Mouse (Mus musculus): ENCODE measurements at regions not wholly inside any gene's neighbourhood (a gene's known extent, or its start where the extent isn't known, plus 50 kb on each side); places are given as distances from the start of the nearest gene placed in this dataset.

DNA sequence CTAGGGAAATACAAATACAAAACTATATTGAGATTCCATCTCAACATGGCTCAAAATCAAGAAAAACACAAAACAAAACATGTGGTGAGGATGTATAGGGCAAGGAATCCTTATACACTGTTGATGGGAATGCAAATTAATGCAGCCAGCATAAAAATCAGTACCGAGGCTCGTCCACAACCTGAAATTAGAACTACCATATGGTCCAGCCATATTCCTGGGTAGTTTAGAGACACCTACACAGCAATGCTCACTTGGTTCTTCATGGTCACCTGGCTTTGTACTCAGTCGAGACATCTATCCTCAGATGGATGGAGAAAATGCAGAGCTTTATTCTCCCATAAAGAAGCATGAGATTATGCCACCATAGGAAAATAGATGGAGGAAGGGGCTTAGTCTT, 340.0 kb downstream of the Phkb start:
- DNase-seq (ENCODE audit: low spot score) = no peak

DNA sequence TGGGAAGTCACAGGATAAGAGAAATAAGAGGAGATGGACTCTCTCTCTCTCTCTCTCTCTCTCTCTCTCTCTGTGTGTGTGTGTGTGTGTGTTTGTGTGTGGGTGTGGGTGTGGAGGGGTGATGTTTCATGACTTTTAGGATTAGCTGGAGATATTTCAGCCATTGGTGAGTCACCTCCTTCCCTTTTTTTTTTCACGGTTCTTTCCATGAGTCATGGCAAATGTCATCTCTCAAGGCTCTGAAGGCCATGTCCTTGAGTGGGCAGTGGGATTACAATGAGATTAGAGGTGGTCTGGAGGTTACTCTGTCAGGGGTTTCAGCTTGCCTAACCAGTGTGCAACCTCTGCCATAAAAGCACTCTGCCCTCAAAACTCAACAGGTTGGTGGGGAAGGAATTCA, 329.3 kb downstream of the Phkb start:
- DNase-seq (ENCODE audit: low spot score) = no peak

- no peak for DNase-seq (ENCODE audit: low spot score)
Measured at GRCm38 (mm10) chr8:86164818-86165217, 324.1 kb downstream of the Phkb start.

DNA sequence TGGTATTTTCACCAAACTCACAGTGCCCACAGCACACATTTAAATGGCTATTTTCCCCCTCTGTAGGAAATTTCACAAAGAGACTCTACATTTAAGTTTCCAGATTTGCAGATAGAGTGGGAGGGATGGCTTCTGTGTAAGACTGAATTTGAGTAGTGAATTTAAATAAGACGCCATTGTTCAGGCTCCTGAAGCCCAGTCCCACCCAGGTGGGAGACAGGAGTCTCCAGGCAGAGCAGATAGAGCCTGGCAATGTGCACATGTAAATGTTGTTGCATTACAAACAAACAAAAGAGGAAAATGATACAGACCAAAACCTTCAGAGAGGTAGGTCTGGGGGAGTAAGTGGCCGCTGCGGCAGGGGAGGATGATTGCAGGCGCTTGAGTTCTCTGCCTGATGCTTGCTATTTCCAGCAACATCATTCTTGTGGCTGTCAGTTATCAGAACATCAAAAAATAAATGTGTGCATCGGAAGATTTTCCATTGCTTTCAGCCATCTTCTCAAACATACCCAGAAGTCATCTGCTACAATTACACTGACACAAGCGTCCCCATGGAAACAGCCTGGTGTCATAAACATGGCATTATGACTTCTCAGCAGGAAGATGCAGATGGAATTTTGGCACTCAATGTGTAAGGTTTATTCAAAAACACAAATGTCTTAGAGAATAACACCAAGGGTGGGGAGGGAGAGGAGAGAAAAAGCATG, 318.5 kb downstream of the Phkb start:
- no peak for DNase-seq (ENCODE audit: low spot score)

DNA sequence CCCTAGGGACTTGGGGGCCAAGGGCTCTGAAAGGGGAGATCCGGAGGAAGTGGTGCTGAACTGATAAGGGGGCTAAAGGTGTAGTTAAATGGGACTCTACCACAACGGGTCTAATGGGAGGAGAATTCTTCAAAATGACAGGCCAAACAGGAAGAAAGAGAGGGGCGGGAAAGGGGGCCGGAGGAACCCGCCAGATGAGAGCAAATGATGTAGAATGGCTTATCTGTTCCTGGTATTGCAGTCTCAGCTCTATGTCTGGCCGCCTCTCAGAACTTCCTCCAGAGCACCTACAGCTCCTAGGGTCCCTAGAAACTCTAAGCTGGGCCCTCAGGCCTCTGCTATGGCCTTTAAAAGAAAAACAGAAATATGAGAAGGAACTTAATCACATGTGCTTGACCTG, 306.8 kb downstream of the Phkb start:
- DNase-seq (ENCODE audit: low spot score) = no peak

- DNase-seq (ENCODE audit: low spot score) = no peak
Measured at GRCm38 (mm10) chr8:86125244-86125643, 284.5 kb downstream of the Phkb start.

DNA sequence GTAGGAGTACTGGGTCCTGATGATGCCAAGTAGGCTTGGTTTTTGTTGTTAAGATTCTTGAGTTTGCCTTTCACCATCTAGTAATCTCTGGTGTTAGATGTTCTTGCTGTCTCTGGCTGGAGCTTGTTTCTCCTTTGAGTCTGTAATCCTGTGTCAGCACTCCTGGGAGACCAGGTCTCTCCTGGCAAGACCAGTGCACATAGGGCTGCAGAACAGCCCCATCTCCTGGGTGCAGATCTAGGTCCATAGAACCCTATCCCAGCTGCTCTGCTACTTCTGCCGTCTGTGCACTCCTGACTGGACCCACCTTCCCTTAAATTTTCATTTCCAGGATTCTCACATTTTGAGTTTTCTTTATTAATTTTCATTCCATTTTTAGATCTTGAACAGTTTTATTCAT, 283.9 kb downstream of the Phkb start:
- DNase-seq (ENCODE audit: low spot score) = no peak

Data from thymus, postnatal 0 days (tissue).